Mouse (Mus musculus) ES-CJ7 (cell line): ENCODE data around the gene Slc25a33.
"Not testable (repeated sequence)": the region's sequence is repeated elsewhere in the genome, so short reads cannot be mapped to it uniquely, and the experiment has no call there.

Source experiments
- DNase-seq: peaks from one replicate; pipeline ENCODE4 v3.0.0; 2011; ENCODE audit warnings: low read depth, low spot score

The Slc25a33 gene

GRCm38 (mm10) chr4:149774094-149774470 is at the start of gene Slc25a33:
Gene Slc25a33 (minus strand): TSS chr4:149774277.
- peak; percentile 89 for DNase-seq

GRCm38 (mm10) chr4:149822586-149823196 is 48.6 kb upstream of the Slc25a33 start:
- no peak for DNase-seq

GRCm38 (mm10) chr4:149822126-149822525 is 48.0 kb upstream of the Slc25a33 start:
- no peak for DNase-seq

- no peak for DNase-seq
Measured at GRCm38 (mm10) chr4:149820569-149820968, 46.5 kb upstream of the Slc25a33 start.

GRCm38 (mm10) chr4:149819195-149819594 is 45.1 kb upstream of the Slc25a33 start:
- DNase-seq = no peak

GRCm38 (mm10) chr4:149816598-149816997 is 42.5 kb upstream of the Slc25a33 start:
- DNase-seq = no peak

GRCm38 (mm10) chr4:149815586-149815985 is 41.5 kb upstream of the Slc25a33 start:
- DNase-seq = no peak

- no peak for DNase-seq
Measured at GRCm38 (mm10) chr4:149813409-149814184, 39.5 kb upstream of the Slc25a33 start.

- DNase-seq = not testable (repeated sequence)
Measured at GRCm38 (mm10) chr4:149810372-149810771, 36.3 kb upstream of the Slc25a33 start.

- DNase-seq = no peak
Measured at GRCm38 (mm10) chr4:149808584-149809227, 34.6 kb upstream of the Slc25a33 start.

- no peak for DNase-seq
Measured at GRCm38 (mm10) chr4:149808060-149808567, 34.0 kb upstream of the Slc25a33 start.

- DNase-seq = peak; percentile 94
Measured at GRCm38 (mm10) chr4:149806699-149807381, 32.8 kb upstream of the Slc25a33 start.

- no peak for DNase-seq
Measured at GRCm38 (mm10) chr4:149802269-149802668, 28.2 kb upstream of the Slc25a33 start.

GRCm38 (mm10) chr4:149800576-149800975 is 26.5 kb upstream of the Slc25a33 start:
- DNase-seq = peak; percentile 61

- peak; percentile 95 for DNase-seq
Measured at GRCm38 (mm10) chr4:149800172-149800464, 26.0 kb upstream of the Slc25a33 start.

- peak; percentile 71 for DNase-seq
Measured at GRCm38 (mm10) chr4:149799346-149800171, 25.5 kb upstream of the Slc25a33 start.

- DNase-seq = peak; percentile 86
Measured at GRCm38 (mm10) chr4:149798684-149799309, 24.7 kb upstream of the Slc25a33 start.

- DNase-seq = no peak
Measured at GRCm38 (mm10) chr4:149798116-149798515, 24.0 kb upstream of the Slc25a33 start.

GRCm38 (mm10) chr4:149797220-149797610 is 23.1 kb upstream of the Slc25a33 start:
- no peak for DNase-seq

GRCm38 (mm10) chr4:149796567-149797219 is 22.6 kb upstream of the Slc25a33 start:
- DNase-seq = no peak
